Mouse (Mus musculus) common myeloid progenitor, adult 5-6 weeks (primary cell): ENCODE data around the gene Rsph3b. TPM values are rescaled to one million over a fixed set of nuclear protein-coding genes. Genes with fewer than 3 reads are reported as not detected.

Experiments
- ATAC-seq: replicated peaks from 2 replicates; pipeline ENCODE4 v1.8.0; 2016; ENCODE audit warnings: low read depth, mild to moderate bottlenecking, moderate TSS enrichment, inconsistent platforms; ENCODE audit not compliant: poor library complexity, severe bottlenecking
- total RNA-seq: library from RNA; stranded (forward); fragments of 200-1000, 187-1606 nt; gene quantifications from 2 replicates; pipeline ENCODE4 v1.2.3, GENCODE M21; 2017

Rsph3b gene
- total RNA-seq, 1 experiment from 2014 or later = 46.6 TPM

- no peak for ATAC-seq
Measured at GRCm38 (mm10) chr17:6868810-6869209, 79.7 kb downstream of the Rsph3b start.

- no peak for ATAC-seq
Measured at GRCm38 (mm10) chr17:6867740-6868139, 80.7 kb downstream of the Rsph3b start.

- ATAC-seq = no peak
Measured at GRCm38 (mm10) chr17:6866576-6866975, 81.9 kb downstream of the Rsph3b start.

DNA sequence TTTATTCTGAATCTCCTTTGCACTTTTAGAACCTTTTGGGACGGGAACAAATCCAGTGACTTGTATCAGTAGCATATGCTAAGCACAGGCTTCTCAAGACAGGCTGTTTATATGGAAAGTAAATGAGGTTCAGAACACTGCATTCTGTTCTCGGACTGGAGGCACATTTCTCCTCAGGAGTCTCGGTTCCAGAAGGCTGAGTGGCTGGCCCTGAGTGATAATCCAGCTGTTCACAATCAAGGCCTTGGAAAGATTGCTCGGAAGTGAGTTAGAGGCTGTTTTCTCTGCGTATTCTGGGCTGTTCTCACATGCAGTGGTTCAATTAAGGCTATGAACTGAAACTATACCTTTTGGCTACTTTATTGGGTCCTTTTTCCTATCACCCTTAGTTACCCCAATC lies 82.9 kb downstream of the Rsph3b start:
- no peak for ATAC-seq

GRCm38 (mm10) chr17:6864869-6865268 lies 83.6 kb downstream of the Rsph3b start:
- no peak for ATAC-seq

GRCm38 (mm10) chr17:6863521-6863920 lies 85.0 kb downstream of the Rsph3b start:
- no peak for ATAC-seq

GRCm38 (mm10) chr17:6862040-6862780 lies 86.3 kb downstream of the Rsph3b start:
- ATAC-seq = 0 out of 2 replicates have a peak, but pooled peaks have one; percentile 12

GRCm38 (mm10) chr17:6861181-6862039 lies 87.1 kb downstream of the Rsph3b start:
- ATAC-seq = peak; percentile 45

GRCm38 (mm10) chr17:6860491-6860897 lies 88.0 kb downstream of the Rsph3b start:
- no peak for ATAC-seq

DNA sequence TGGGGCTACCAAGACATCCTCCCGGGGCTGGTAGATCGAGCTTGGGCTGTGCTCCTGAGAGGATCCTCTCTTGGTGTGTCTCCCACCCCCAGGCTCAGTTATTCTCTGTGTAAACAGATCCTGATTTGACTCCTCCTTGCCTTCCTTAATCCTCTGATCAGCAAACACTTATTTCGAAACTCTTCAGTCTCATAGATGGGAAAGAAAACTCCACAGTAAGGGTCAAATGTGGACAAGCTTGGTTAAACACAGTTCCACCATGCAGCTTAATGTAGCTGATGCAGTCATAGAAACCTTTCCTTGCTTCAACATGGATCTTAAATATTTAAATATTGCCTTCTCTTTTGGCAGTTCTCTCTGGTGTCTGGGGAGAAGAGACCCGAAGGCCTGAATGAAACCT lies 88.4 kb downstream of the Rsph3b start:
- ATAC-seq = no peak

Other genes starting within 250 kb of the Rsph3b start
- gene Ezr, start 165.9 kb downstream of the Rsph3b start, total RNA-seq = 175 and 186 TPM in 2 replicates
- 39.2 and 40.2 TPM in 2 replicates for gene Tagap1, start 12.5 kb upstream of the Rsph3b start, total RNA-seq
- 429 and 483 TPM in 2 replicates for gene Rnaset2b, start 22.0 kb upstream of the Rsph3b start, total RNA-seq
- not detected in 2 replicates for gene Gm49721, start 30.2 kb upstream of the Rsph3b start, total RNA-seq
- 0.41 TPM in 1 of 2 replicates, not detected in the other for gene Gm1604a, start 76.9 kb upstream of the Rsph3b start, total RNA-seq
- gene Rps6ka2, start 221.4 kb upstream of the Rsph3b start, total RNA-seq = 2.1 and 2.4 TPM in 2 replicates